Mouse (Mus musculus) erythroblast, embryonic 14.5 days (primary cell): ENCODE data around the gene Pik3r1.

Experiments used
- GATA1 ChIP-seq: IDR thresholded peaks from 2 replicates; pipeline ENCODE4 v1.6.1; 2012; ENCODE audit warnings: low read length, inconsistent platforms, mixed read lengths
- TAL1 ChIP-seq: IDR thresholded peaks from 3 replicates; pipeline ENCODE4 v1.6.1; 2012; ENCODE audit warnings: low read length, inconsistent platforms, mixed read lengths

DNA sequence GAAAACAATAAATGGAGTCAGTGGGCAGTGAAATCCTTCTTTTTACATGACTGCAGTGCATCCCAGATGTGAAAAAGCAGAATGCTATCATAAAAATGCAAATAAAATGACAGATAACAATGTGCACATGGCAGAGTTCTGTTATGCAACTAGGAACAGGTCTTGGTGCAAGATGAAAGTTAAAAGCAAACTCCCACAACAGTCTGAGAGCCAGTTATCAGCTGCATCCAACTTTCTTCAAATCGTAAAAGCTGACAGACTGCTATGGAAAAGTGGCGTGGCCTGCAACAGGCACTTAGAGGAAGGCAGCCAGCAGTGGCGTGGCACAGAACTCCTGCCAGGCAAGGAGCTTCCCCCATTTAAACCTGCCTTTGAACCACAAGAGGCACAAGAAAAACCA is 2.0 kb downstream of the Pik3r1 start:
- no peak for TF ChIP-seq TAL1
- no peak for TF ChIP-seq GATA1
